Mouse (Mus musculus): Measurements from ENCODE around the gene Eppin. TPM values are rescaled to one million over a fixed set of nuclear protein-coding genes. Genes with fewer than 3 reads are reported as not detected.

Eppin gene
- polyA plus RNA-seq, 1 experiment: not detected

DNA sequence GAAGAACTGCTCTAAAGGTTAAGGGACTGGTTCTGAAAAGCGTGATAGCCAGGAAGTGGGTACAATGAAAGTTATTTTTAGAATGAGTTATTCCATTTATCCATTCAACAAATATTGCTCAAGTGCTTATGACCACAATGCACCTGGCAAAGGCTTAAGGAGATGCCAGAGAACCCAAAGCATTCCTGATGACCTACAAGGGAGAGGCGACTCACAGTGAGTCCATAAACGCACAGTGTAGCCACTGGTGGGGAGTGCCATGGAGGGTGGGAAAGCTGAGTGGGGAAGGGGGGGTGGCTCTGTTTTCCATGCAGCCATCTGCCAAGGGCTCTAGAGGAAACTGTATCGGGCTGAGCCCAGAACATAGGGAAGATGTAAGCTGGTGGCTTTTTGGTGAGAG is 44.1 kb downstream of the Eppin start:
- Histone ChIP-seq H3K4me3 (replicated peaks) (no peak overlapping the region), H3K9me3 (ENCODE audit: control insufficient read depth, low read length) (no peaks in the 10 kb centered on the region), H3K36me3 (ENCODE audit: control insufficient read depth) (no peaks in the 10 kb centered on the region), H3K4me1 (ENCODE audit: control insufficient read depth) (no peaks in the 10 kb centered on the region), H3K27me3 (ENCODE audit: control insufficient read depth) (no peaks in the 10 kb centered on the region)
- TF ChIP-seq TAL1 (IDR thresholded peaks at IDR 0.05; ENCODE audit: low read length) (no peak), GATA1 (IDR thresholded peaks at IDR 0.05; ENCODE audit: low read length) (no peak)

DNA sequence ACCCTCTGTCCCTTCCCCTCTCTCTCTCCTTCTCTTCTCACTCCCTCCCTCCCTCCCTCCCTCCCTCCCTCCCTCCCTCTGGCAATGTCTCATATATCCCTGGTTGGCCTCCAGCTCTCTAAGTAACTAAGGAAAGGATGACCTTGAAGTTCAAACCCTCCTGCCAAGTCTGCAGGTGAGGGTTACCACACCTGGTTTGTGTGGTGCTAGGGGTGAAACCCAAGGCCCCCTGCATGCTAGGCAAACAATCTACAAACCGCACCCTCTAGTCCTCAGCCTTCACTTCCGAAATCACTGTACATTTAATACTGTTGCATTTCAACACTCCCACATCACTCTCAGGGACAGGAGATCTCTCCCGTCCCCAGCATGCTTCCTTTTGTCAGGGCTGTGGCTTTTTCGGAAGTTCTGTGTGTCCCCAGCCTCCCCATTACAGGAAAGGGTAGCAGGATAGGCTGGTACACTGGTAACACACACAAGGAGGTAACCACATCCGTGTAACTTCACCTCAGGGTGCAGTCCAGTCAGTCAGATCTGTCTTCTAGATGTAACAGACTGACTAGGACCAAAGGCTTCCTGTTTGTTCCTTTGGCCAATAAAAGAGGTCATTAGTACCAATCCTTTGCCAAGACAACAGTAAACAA is 48.8 kb downstream of the Eppin start:
- Histone ChIP-seq H3K4me1 (ENCODE audit: control insufficient read depth) (no peaks in the 10 kb centered on the region), H3K9me3 (ENCODE audit: control insufficient read depth, low read length) (no peaks in the 10 kb centered on the region), H3K4me3 (replicated peaks) (no peak overlapping the region), H3K36me3 (ENCODE audit: control insufficient read depth) (no peaks in the 10 kb centered on the region), H3K27me3 (ENCODE audit: control insufficient read depth) (no peaks in the 10 kb centered on the region)
- TF ChIP-seq TAL1 (IDR thresholded peaks at IDR 0.05; ENCODE audit: low read length) (no peak), GATA1 (IDR thresholded peaks at IDR 0.05; ENCODE audit: low read length) (no peak)

DNA sequence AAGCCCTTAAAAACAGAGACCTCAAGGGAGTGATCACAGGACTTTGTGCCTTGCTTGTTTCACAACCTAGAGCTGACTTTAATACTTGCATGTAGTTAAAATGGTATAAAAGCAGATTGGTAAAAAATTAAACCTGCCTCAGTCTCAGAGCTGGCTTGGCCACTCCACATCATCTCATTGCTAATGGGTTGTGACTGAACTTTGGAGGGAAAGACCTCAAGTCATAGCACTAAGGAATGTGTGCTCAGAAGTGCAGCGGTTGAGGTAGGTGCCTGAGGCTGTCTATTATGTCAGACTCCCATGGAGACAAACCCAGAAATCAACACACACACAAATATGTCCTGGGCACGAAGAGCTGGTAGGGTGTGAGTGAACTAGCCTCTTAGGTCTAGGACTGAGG is 49.6 kb downstream of the Eppin start:
- Histone ChIP-seq H3K4me1 (ENCODE audit: control insufficient read depth) (no peaks in the 10 kb centered on the region), H3K36me3 (ENCODE audit: control insufficient read depth) (no peaks in the 10 kb centered on the region), H3K4me3 (replicated peaks) (no peak overlapping the region), H3K27me3 (ENCODE audit: control insufficient read depth) (no peaks in the 10 kb centered on the region), H3K9me3 (ENCODE audit: control insufficient read depth, low read length) (no peaks in the 10 kb centered on the region)
- TF ChIP-seq TAL1 (IDR thresholded peaks at IDR 0.05; ENCODE audit: low read length): no peak

GRCm38 (mm10) chr2:164542598-164542997 is 50.8 kb downstream of the Eppin start:
- no peak for TF ChIP-seq TAL1 (IDR thresholded peaks at IDR 0.05; ENCODE audit: low read length)
- no peak for TF ChIP-seq GATA1 (IDR thresholded peaks at IDR 0.05; ENCODE audit: low read length)
- Histone ChIP-seq H3K4me3 (replicated peaks) (no peak overlapping the region), H3K4me1 (ENCODE audit: control insufficient read depth) (no peaks in the 10 kb centered on the region), H3K9me3 (ENCODE audit: control insufficient read depth, low read length) (no peaks in the 10 kb centered on the region), H3K36me3 (ENCODE audit: control insufficient read depth) (no peaks in the 10 kb centered on the region), H3K27me3 (ENCODE audit: control insufficient read depth) (no peaks in the 10 kb centered on the region)

DNA sequence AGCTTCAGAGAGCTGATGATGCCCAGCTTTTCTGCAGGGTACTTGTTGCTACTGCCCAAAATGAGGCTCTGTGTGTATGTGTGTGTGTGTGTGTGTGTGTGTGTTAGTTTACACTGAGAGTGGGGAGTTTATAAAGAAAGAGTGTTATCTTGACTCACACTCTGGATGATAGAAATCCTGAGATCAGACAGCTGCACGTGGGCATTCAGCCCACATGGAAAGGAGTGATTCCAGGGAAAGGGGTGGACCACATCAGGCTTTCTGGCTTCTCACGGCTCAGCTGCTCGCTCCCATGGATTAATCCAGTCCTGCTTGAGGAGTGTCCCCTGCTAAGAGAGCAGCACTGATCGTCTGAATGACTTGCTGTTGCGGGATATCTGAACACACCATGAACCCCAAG is 51.3 kb downstream of the Eppin start:
- Histone ChIP-seq H3K27me3 (ENCODE audit: control insufficient read depth) (no peaks in the 10 kb centered on the region), H3K4me3 (replicated peaks) (no peak overlapping the region), H3K4me1 (ENCODE audit: control insufficient read depth) (no peaks in the 10 kb centered on the region), H3K36me3 (ENCODE audit: control insufficient read depth) (no peaks in the 10 kb centered on the region), H3K9me3 (ENCODE audit: control insufficient read depth, low read length) (no peaks in the 10 kb centered on the region)
- TF ChIP-seq GATA1 (IDR thresholded peaks at IDR 0.05; ENCODE audit: low read length) (no peak), TAL1 (IDR thresholded peaks at IDR 0.05; ENCODE audit: low read length) (no peak)

DNA sequence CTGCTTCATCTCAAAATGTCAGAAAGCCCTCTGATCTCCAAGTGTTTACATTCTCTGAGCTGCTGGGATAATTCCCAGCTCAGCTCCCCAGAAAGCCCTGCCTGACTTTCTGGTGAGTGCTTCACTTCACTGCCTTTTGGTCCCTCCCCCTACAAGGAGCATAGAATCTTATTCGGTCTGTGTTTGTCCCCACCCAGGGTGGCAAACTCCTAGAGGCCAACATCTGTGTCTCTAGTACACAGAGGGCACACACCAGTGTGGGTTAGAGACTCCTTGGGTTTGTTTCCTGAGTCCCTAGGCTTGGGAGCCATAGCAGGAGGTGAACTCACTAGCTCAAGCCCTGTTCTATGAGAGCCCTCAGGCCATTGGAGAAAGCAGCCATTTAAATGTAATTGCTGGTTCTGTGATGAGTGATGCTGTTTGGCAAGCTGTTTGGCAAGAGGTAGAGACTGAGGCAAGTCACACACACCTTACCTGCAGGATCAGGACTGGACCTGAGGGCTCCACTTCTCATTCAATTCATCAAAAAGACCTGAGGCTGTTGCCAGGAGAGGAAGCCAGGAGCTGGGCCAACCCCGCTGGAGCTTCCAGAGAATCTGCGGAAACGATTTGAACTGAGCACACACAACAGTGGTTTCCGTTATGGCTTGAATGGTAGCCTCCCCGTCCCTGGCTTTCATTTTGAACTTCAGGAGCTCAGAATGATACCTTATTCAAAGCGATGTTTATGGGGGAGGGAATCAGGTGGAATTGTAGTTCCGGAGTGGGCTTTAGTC is 52.6 kb downstream of the Eppin start:
- TF ChIP-seq TAL1 (IDR thresholded peaks at IDR 0.05; ENCODE audit: low read length): no peak
- no peak for TF ChIP-seq GATA1 (IDR thresholded peaks at IDR 0.05; ENCODE audit: low read length)
- no peaks in the 10 kb centered on the region for H3K27me3 ChIP-seq (ENCODE audit: control insufficient read depth)
- H3K9me3 ChIP-seq (ENCODE audit: control insufficient read depth, low read length): no peaks in the 10 kb centered on the region
- H3K4me1 ChIP-seq (ENCODE audit: control insufficient read depth): no peaks in the 10 kb centered on the region
- no peak overlapping the region for H3K4me3 ChIP-seq (replicated peaks)
- no peaks in the 10 kb centered on the region for H3K36me3 ChIP-seq (ENCODE audit: control insufficient read depth)

Other genes starting within 250 kb of the Eppin start
- not detected in 2 replicates for gene Slpi, start 204.5 kb downstream of the Eppin start, polyA plus RNA-seq (2012)
- gene Rbpjl, start 190.5 kb downstream of the Eppin start, polyA plus RNA-seq (2012): 0.06 TPM in 1 of 2 replicates, not detected in the other
- not detected in 2 replicates for gene Matn4, start 188.4 kb downstream of the Eppin start, polyA plus RNA-seq (2012)
- 0.03 TPM in 1 of 2 replicates, not detected in the other for gene Sdc4, start 149.7 kb downstream of the Eppin start, polyA plus RNA-seq (2012)
- 7.9 and 10.3 TPM in 2 replicates for gene Sys1, start 136.6 kb downstream of the Eppin start, polyA plus RNA-seq (2012)
- gene Gm20458, start 132.6 kb downstream of the Eppin start, polyA plus RNA-seq (2012): not detected in 2 replicates
- gene Trp53tg5, start 119.9 kb downstream of the Eppin start, polyA plus RNA-seq (2012): not detected in 2 replicates
- 0.09 and 0.11 TPM in 2 replicates for gene Dbndd2, start 107.5 kb downstream of the Eppin start, polyA plus RNA-seq (2012)
- gene Pigt, start 96.1 kb downstream of the Eppin start, polyA plus RNA-seq (2012): 12.7 and 13.8 TPM in 2 replicates
- not detected in 2 replicates for gene Wfdc2, start 31.2 kb downstream of the Eppin start, polyA plus RNA-seq (2012)
- not detected in 2 replicates for gene Spint3, start 20.1 kb downstream of the Eppin start, polyA plus RNA-seq (2012)
- gene Wfdc6a, start 8.1 kb downstream of the Eppin start, polyA plus RNA-seq (2012): not detected in 2 replicates
- gene Wfdc6b, start 19.9 kb upstream of the Eppin start, polyA plus RNA-seq (2012): not detected in 2 replicates
- gene Wfdc8, start 20.0 kb upstream of the Eppin start, polyA plus RNA-seq (2012): not detected in 2 replicates
- 0.05 TPM in 1 of 2 replicates, not detected in the other for gene Wfdc16, start 45.2 kb upstream of the Eppin start, polyA plus RNA-seq (2012)
- not detected in 2 replicates for gene Wfdc10, start 62.5 kb upstream of the Eppin start, polyA plus RNA-seq (2012)
- gene Wfdc9, start 63.0 kb upstream of the Eppin start, polyA plus RNA-seq (2012): not detected in 2 replicates
- not detected in 2 replicates for gene Wfdc11, start 80.5 kb upstream of the Eppin start, polyA plus RNA-seq (2012)
- gene Wfdc13, start 91.5 kb upstream of the Eppin start, polyA plus RNA-seq (2012): not detected in 2 replicates
- gene Spint4, start 104.9 kb upstream of the Eppin start, polyA plus RNA-seq (2012): not detected in 2 replicates
- not detected in 2 replicates for gene Spint5, start 121.7 kb upstream of the Eppin start, polyA plus RNA-seq (2012)
- 0.04 and 0.07 TPM in 2 replicates for gene Wfdc3, start 152.3 kb upstream of the Eppin start, polyA plus RNA-seq (2012)
- 16.3 and 17.4 TPM in 2 replicates for gene Dnttip1, start 152.4 kb upstream of the Eppin start, polyA plus RNA-seq (2012)
- gene Ube2c, start 176.3 kb upstream of the Eppin start, polyA plus RNA-seq (2012): 158 and 179 TPM in 2 replicates
- gene Tnnc2, start 186.4 kb upstream of the Eppin start, polyA plus RNA-seq (2012): not detected in 2 replicates
- 1.5 and 2.4 TPM in 2 replicates for gene Snx21, start 192.2 kb upstream of the Eppin start, polyA plus RNA-seq (2012)
- 7.0 and 9.2 TPM in 2 replicates for gene Acot8, start 211.3 kb upstream of the Eppin start, polyA plus RNA-seq (2012)
- gene Zswim3, start 211.5 kb upstream of the Eppin start, polyA plus RNA-seq (2012): 0.08 and 0.10 TPM in 2 replicates
- gene Zswim1, start 229.1 kb upstream of the Eppin start, polyA plus RNA-seq (2012): 0.69 and 0.71 TPM in 2 replicates
- not detected in 2 replicates for gene Spata25, start 234.9 kb upstream of the Eppin start, polyA plus RNA-seq (2012)
- gene Ctsa, start 239.3 kb upstream of the Eppin start, polyA plus RNA-seq (2012): 6.9 and 7.3 TPM in 2 replicates
- gene Neurl2, start 239.9 kb upstream of the Eppin start, polyA plus RNA-seq (2012): 0.10 and 0.14 TPM in 2 replicates

All from erythroblast, embryonic 14.5 days (primary cell).